Mouse (Mus musculus): ENCODE results near the gene Senp2. TPM values are rescaled to one million over a fixed set of nuclear protein-coding genes. Genes with fewer than 3 reads are reported as not detected.
A peak's percentile ranks its signal among the peaks of the same experiment; 100 is the strongest.

Senp2 gene
- 37.0 and 41.0 TPM in 2 replicates for polyA plus RNA-seq (2015; fragmentation: Nextera tagmentation; extraction: Ambion mirVana)

DNA sequence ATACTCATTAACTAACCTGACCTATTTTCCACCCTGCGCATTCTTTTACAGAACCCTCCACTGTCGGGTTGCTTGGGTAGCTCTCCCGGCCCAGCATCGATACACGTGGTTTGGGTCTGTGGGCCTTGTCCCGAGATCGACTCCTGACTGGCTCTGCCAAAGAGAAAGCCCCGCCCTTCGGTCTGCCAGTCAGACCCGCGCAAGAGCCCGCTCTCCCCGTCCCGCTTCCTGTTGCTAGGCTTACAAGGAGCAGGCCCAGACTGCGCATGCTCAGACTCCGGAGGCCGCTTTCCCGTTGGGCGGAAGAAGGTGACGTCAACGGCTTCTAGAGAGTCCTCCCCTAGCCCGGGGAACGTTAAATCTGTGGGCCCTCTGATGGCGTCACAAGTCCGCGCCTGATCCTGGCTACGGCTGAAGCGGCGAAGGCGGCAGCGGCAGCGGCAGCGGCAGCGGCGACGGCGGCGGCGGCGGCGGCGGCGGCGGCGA, at the start of gene Senp2:
TSS of gene Senp2 (plus strand) at position 386 of the 486 bp plus-strand sequence.
- peak; percentile 99 for ATAC-seq (ENCODE audit: low FRiP score, low TSS enrichment)
- no peaks in the 10 kb centered on the region for H3K36me3 ChIP-seq (ENCODE audit: insufficient read depth, low read length)
- no peaks in the 10 kb centered on the region for H3K27me3 ChIP-seq (ENCODE audit: insufficient read depth, low read length)
- H3K4me1 ChIP-seq (ENCODE audit: insufficient read depth, low read length) = peaks cover 13% of the 10 kb centered on the region
- under 1% methylated on average over 41 of the region's 45 CpGs for WGBS
- peak within 1 kb of the TSS; percentile 78 for H3K27ac ChIP-seq (ENCODE audit: low read length)
- H3K4me3 ChIP-seq (ENCODE audit: low read length) = peak within 1 kb of the TSS; percentile 99
- peak within 1 kb of the TSS; percentile 81 for H3K4me2 ChIP-seq (replicated peaks; ENCODE audit: low read depth, low read length)
- peak within 1 kb of the TSS; percentile 91 for H3K9ac ChIP-seq (replicated peaks; ENCODE audit: low read length)
- no peaks in the 10 kb centered on the region for H3K9me3 ChIP-seq (ENCODE audit: low read length)

GRCm38 (mm10) chr16:21965576-21965975, 43.7 kb upstream of the Senp2 start:
- WGBS = 80% methylated on average over 3 of the region's 3 CpGs

DNA sequence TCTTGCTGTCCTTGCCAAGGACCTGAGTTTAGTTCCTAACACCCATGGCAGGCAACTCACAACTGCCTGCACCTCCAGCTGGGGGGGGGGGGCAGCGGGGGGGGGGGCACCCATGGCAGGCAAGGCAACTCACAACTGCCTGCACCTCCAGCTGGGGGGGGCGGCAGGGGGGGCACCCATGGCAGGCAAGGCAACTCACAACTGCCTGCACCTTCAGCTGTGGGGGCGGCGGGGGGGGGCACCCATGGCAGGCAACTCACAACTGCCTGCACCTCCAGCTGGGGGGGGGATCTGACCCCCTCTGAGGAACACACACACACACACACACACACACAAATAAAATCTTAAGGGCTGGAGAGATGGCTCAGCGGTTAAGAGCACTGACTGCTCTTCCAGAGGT, 39.4 kb upstream of the Senp2 start:
- Histone ChIP-seq H3K4me1 (ENCODE audit: insufficient read depth, low read length) (no peaks in the 10 kb centered on the region), H3K27me3 (ENCODE audit: insufficient read depth, low read length) (no peaks in the 10 kb centered on the region), H3K9me3 (ENCODE audit: low read length) (no peaks in the 10 kb centered on the region), H3K4me3 (ENCODE audit: low read length) (no peak overlapping the region), H3K36me3 (ENCODE audit: insufficient read depth, low read length) (no peaks in the 10 kb centered on the region), H3K9ac (replicated peaks; ENCODE audit: low read length) (no peak overlapping the region), H3K27ac (ENCODE audit: low read length) (no peak overlapping the region), H3K4me2 (replicated peaks; ENCODE audit: low read depth, low read length) (no peak overlapping the region)
- no peak for ATAC-seq (ENCODE audit: low FRiP score, low TSS enrichment)
- 85% methylated on average over 4 of the region's 5 CpGs for WGBS

More at GRCm38 (mm10) chr16:21965576-21965975, 43.7 kb upstream of the Senp2 start:
- no peak for ATAC-seq (ENCODE audit: low FRiP score, low TSS enrichment)
- Histone ChIP-seq H3K9me3 (ENCODE audit: low read length) (no peaks in the 10 kb centered on the region), H3K36me3 (ENCODE audit: insufficient read depth, low read length) (no peaks in the 10 kb centered on the region), H3K4me3 (ENCODE audit: low read length) (no peak overlapping the region), H3K27ac (ENCODE audit: low read length) (no peak overlapping the region), H3K4me1 (ENCODE audit: insufficient read depth, low read length) (no peaks in the 10 kb centered on the region), H3K9ac (replicated peaks; ENCODE audit: low read length) (no peak overlapping the region), H3K27me3 (ENCODE audit: insufficient read depth, low read length) (no peaks in the 10 kb centered on the region), H3K4me2 (replicated peaks; ENCODE audit: low read depth, low read length) (no peak overlapping the region)

GRCm38 (mm10) chr16:21970536-21970935, 38.7 kb upstream of the Senp2 start:
- Histone ChIP-seq H3K4me2 (replicated peaks; ENCODE audit: low read depth, low read length) (no peak overlapping the region), H3K27me3 (ENCODE audit: insufficient read depth, low read length) (no peaks in the 10 kb centered on the region), H3K4me3 (ENCODE audit: low read length) (no peak overlapping the region), H3K4me1 (ENCODE audit: insufficient read depth, low read length) (no peaks in the 10 kb centered on the region), H3K36me3 (ENCODE audit: insufficient read depth, low read length) (no peaks in the 10 kb centered on the region), H3K9ac (replicated peaks; ENCODE audit: low read length) (no peak overlapping the region), H3K9me3 (ENCODE audit: low read length) (no peaks in the 10 kb centered on the region), H3K27ac (ENCODE audit: low read length) (no peak overlapping the region)
- no peak for ATAC-seq (ENCODE audit: low FRiP score, low TSS enrichment)
- 84% methylated on average over 6 of the region's 6 CpGs for WGBS

GRCm38 (mm10) chr16:21971446-21971845, 37.8 kb upstream of the Senp2 start:
- H3K27ac ChIP-seq (ENCODE audit: low read length) = no peak overlapping the region
- ATAC-seq (ENCODE audit: low FRiP score, low TSS enrichment) = no peak
- no peaks in the 10 kb centered on the region for H3K36me3 ChIP-seq (ENCODE audit: insufficient read depth, low read length)
- no peak overlapping the region for H3K4me2 ChIP-seq (replicated peaks; ENCODE audit: low read depth, low read length)
- H3K9me3 ChIP-seq (ENCODE audit: low read length) = no peaks in the 10 kb centered on the region
- H3K4me3 ChIP-seq (ENCODE audit: low read length) = no peak overlapping the region
- H3K4me1 ChIP-seq (ENCODE audit: insufficient read depth, low read length) = peaks cover 7% of the 10 kb centered on the region
- no peak overlapping the region for H3K9ac ChIP-seq (replicated peaks; ENCODE audit: low read length)
- peaks cover 5% of the 10 kb centered on the region; the same call in 1 of the 2 replicates for H3K27me3 ChIP-seq (ENCODE audit: insufficient read depth, low read length)
- WGBS = 69% methylated on average over 4 of the region's 4 CpGs

- Histone ChIP-seq H3K4me3 (ENCODE audit: low read length) (peak overlapping the region; percentile 18), H3K36me3 (ENCODE audit: insufficient read depth, low read length) (no peaks in the 10 kb centered on the region), H3K9ac (replicated peaks; ENCODE audit: low read length) (peak overlapping the region; percentile 26; the same call in 1 of the 2 replicates), H3K4me1 (ENCODE audit: insufficient read depth, low read length) (peaks cover 8% of the 10 kb centered on the region), H3K9me3 (ENCODE audit: low read length) (no peaks in the 10 kb centered on the region), H3K27me3 (ENCODE audit: insufficient read depth, low read length) (peaks cover 7% of the 10 kb centered on the region; the same call in 1 of the 2 replicates), H3K4me2 (replicated peaks; ENCODE audit: low read depth, low read length) (peak overlapping the region; percentile 44), H3K27ac (ENCODE audit: low read length) (no peak overlapping the region)
- peak; percentile 59 for ATAC-seq (ENCODE audit: low FRiP score, low TSS enrichment)
- 5% methylated on average over 16 of the region's 16 CpGs for WGBS
Observed at GRCm38 (mm10) chr16:21976203-21976602, 33.1 kb upstream of the Senp2 start.

DNA sequence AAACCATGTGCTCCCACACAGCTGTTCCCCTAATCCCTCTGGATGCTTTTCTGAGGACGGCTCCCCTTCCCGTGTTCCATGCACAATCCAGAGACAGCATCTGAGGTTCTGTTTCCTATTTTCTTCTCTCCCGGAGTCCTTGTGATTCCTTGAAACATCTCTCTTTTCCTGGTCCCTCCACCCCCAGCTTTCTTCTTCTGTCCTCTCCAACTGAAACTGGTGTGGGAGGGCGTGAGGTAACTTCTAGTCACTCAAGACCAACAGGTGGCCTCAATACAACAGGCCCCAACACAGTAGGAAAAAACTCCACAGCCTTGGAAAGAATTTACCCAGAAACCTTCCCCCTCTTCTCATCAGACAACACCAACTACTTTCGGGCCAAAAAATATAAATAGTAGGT, 31.9 kb upstream of the Senp2 start:
- no peak for ATAC-seq (ENCODE audit: low FRiP score, low TSS enrichment)
- Histone ChIP-seq H3K36me3 (ENCODE audit: insufficient read depth, low read length) (no peaks in the 10 kb centered on the region), H3K27ac (ENCODE audit: low read length) (no peak overlapping the region), H3K9me3 (ENCODE audit: low read length) (0 out of 2 replicates have a peak, but pooled peaks cover 3% of the 10 kb centered on the region), H3K27me3 (ENCODE audit: insufficient read depth, low read length) (peaks cover 7% of the 10 kb centered on the region; the same call in 1 of the 2 replicates), H3K4me3 (ENCODE audit: low read length) (no peak overlapping the region), H3K4me1 (ENCODE audit: insufficient read depth, low read length) (peaks cover 8% of the 10 kb centered on the region), H3K4me2 (replicated peaks; ENCODE audit: low read depth, low read length) (no peak overlapping the region), H3K9ac (replicated peaks; ENCODE audit: low read length) (no peak overlapping the region)
- 76% methylated on average over 5 of the region's 5 CpGs for WGBS

- ATAC-seq (ENCODE audit: low FRiP score, low TSS enrichment) = no peak
- no peak overlapping the region for H3K9ac ChIP-seq (replicated peaks; ENCODE audit: low read length)
- no peak overlapping the region for H3K4me2 ChIP-seq (replicated peaks; ENCODE audit: low read depth, low read length)
- H3K9me3 ChIP-seq (ENCODE audit: low read length) = 0 out of 2 replicates have a peak, but pooled peaks cover 3% of the 10 kb centered on the region
- no peak overlapping the region for H3K27ac ChIP-seq (ENCODE audit: low read length)
- H3K27me3 ChIP-seq (ENCODE audit: insufficient read depth, low read length) = no peaks in the 10 kb centered on the region
- H3K4me3 ChIP-seq (ENCODE audit: low read length) = no peak overlapping the region
- H3K4me1 ChIP-seq (ENCODE audit: insufficient read depth, low read length) = no peaks in the 10 kb centered on the region
- 94% methylated on average over 9 of the region's 9 CpGs for WGBS
- H3K36me3 ChIP-seq (ENCODE audit: insufficient read depth, low read length) = no peaks in the 10 kb centered on the region
Observed at GRCm38 (mm10) chr16:21983146-21983545, 26.1 kb upstream of the Senp2 start.

DNA sequence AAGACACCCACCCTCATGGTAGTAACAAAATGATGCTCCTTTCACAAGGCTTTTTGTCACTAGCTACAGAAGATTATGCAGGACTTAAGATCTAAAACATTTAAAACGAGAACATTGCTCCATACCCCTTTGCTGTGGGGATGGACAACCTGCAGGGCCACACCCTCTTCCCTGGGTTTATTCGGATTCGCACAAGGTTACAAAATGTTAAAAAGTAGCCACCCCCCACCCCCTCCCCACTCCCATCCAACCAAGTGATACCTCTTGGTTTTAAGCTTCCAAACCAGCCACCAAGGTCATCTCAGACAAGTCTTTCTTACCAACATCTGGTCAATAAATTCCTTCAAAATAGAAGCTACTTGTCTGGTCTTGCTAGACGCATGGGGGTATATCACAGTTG, 25.7 kb upstream of the Senp2 start:
- no peaks in the 10 kb centered on the region for H3K36me3 ChIP-seq (ENCODE audit: insufficient read depth, low read length)
- no peaks in the 10 kb centered on the region for H3K4me1 ChIP-seq (ENCODE audit: insufficient read depth, low read length)
- H3K4me2 ChIP-seq (replicated peaks; ENCODE audit: low read depth, low read length) = no peak overlapping the region

DNA sequence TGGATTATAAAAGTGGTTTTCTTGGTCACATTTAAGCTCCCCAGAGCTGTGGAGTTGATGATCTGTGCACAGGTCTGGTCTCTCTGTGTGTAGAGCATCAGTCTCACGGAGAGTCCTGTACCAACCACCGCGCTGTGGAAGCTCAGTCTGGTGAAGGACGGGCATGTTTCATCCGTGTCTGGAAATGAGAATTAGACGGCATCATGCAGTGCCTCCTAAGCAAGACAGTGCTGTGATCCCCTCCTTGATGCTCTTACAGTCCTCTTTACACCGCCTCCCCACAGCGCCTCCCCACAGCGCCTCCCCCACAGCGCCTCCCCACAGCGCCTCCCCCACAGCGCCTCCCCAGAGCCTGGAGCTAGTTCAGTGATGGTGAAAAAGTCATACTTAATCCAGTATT, 25.2 kb upstream of the Senp2 start:
- WGBS = 74% methylated on average over 12 of the region's 12 CpGs
- H3K4me3 ChIP-seq (ENCODE audit: low read length) = no peak overlapping the region
- H3K4me2 ChIP-seq (replicated peaks; ENCODE audit: low read depth, low read length) = no peak overlapping the region
- H3K27ac ChIP-seq (ENCODE audit: low read length) = no peak overlapping the region
- no peak overlapping the region for H3K9ac ChIP-seq (replicated peaks; ENCODE audit: low read length)
- no peaks in the 10 kb centered on the region for H3K4me1 ChIP-seq (ENCODE audit: insufficient read depth, low read length)
- H3K27me3 ChIP-seq (ENCODE audit: insufficient read depth, low read length) = no peaks in the 10 kb centered on the region
- H3K36me3 ChIP-seq (ENCODE audit: insufficient read depth, low read length) = no peaks in the 10 kb centered on the region
- no peak for ATAC-seq (ENCODE audit: low FRiP score, low TSS enrichment)
- 0 out of 2 replicates have a peak, but pooled peaks cover 3% of the 10 kb centered on the region for H3K9me3 ChIP-seq (ENCODE audit: low read length)

More for the DNA sequence above, 25.7 kb upstream of the Senp2 start:
- no peak overlapping the region for H3K27ac ChIP-seq (ENCODE audit: low read length)
- 0 out of 2 replicates have a peak, but pooled peaks cover 3% of the 10 kb centered on the region for H3K9me3 ChIP-seq (ENCODE audit: low read length)
- H3K4me3 ChIP-seq (ENCODE audit: low read length) = no peak overlapping the region
- no peaks in the 10 kb centered on the region for H3K27me3 ChIP-seq (ENCODE audit: insufficient read depth, low read length)
- H3K9ac ChIP-seq (replicated peaks; ENCODE audit: low read length) = no peak overlapping the region
- WGBS = 93% methylated on average over 4 of the region's 4 CpGs
- ATAC-seq (ENCODE audit: low FRiP score, low TSS enrichment) = no peak

Data from kidney, embryonic 16.5 days (tissue).